Mouse (Mus musculus) ES-E14 (cell line): Measurements from ENCODE around the gene Ubac1. TPM values are rescaled to one million over a fixed set of nuclear protein-coding genes. Genes with fewer than 3 reads are reported as not detected.

Experiments
- DNase-seq: peaks from one replicate; pipeline ENCODE4 v3.0.0-alpha.2; 2013; ENCODE audit warnings: low read depth, low spot score
- H3K27ac ChIP-seq: 2 replicates; pipeline ENCODE4 v1.5.1; 2012; ENCODE audit warnings: low read depth, mild to moderate bottlenecking, low read length, moderate library complexity, mixed read lengths; ENCODE audit not compliant: poor library complexity, insufficient read depth, severe bottlenecking
- H3K36me3 ChIP-seq: 2 replicates; pipeline ENCODE4 v1.6.1; 2012; ENCODE audit warnings: mild to moderate bottlenecking, low read length, moderate library complexity, mixed read lengths; ENCODE audit not compliant: control insufficient read depth, poor library complexity, insufficient read depth, severe bottlenecking
- H3K4me1 ChIP-seq, 2 experiments: fragments of 150-350 bp in 1 of 2; sonication (generic) in 1 of 2; 2 replicates each; pipeline ENCODE4 v1.6.1; 2012; ENCODE audit warnings: low read length in 2 of 2, mild to moderate bottlenecking in 1 of 2, mixed read lengths in 1 of 2; ENCODE audit not compliant: control insufficient read depth in 2 of 2, insufficient read depth in 2 of 2, poor library complexity in 1 of 2
- H3K4me3 ChIP-seq, 2 experiments: fragments of 150-350 bp in 1 of 2; sonication (generic) in 1 of 2; 2 replicates each; pipeline ENCODE4 v1.5.1; 2012; ENCODE audit warnings: low read length in 2 of 2, low read depth in 1 of 2, mild to moderate bottlenecking in 1 of 2, mixed read lengths in 1 of 2; ENCODE audit not compliant: insufficient read depth in 1 of 2, poor library complexity in 1 of 2, severe bottlenecking in 1 of 2
- H3K9ac ChIP-seq: 2 replicates; pipeline ENCODE4 v1.6.1; 2012; ENCODE audit warnings: low read depth, mild to moderate bottlenecking, low read length, mixed read lengths; ENCODE audit not compliant: poor library complexity, insufficient read depth, severe bottlenecking
- H3K9me3 ChIP-seq: fragments of 150-350 bp; sonication (generic); 2 replicates; pipeline ENCODE4 v1.6.1; 2012; ENCODE audit warnings: low read depth, mild to moderate bottlenecking, low read length; ENCODE audit not compliant: control insufficient read depth, insufficient read depth
- CHD2 ChIP-seq: IDR thresholded peaks from 2 replicates; pipeline ENCODE4 v1.6.1; 2014; ENCODE audit warnings: mild to moderate bottlenecking, low read depth, low read length, inconsistent platforms
- HCFC1 ChIP-seq: IDR thresholded peaks from 2 replicates; pipeline ENCODE4 v1.6.1; 2012; ENCODE audit warnings: low read length, inconsistent platforms, borderline replicate concordance; ENCODE audit not compliant: insufficient read depth
- MAFK ChIP-seq: IDR thresholded peaks from 2 replicates; pipeline ENCODE4 v1.6.1; 2014; ENCODE audit warnings: mild to moderate bottlenecking, low read depth, low read length, inconsistent platforms; ENCODE audit not compliant: insufficient read depth
- ZC3H11A ChIP-seq: IDR thresholded peaks from 2 replicates; pipeline ENCODE4 v1.6.1; 2012; ENCODE audit warnings: low read depth, mild to moderate bottlenecking, inconsistent platforms, low read length, borderline replicate concordance
- ZNF384 ChIP-seq: IDR thresholded peaks from 2 replicates; pipeline ENCODE4 v1.6.1; 2012; ENCODE audit warnings: low read depth, low read length, inconsistent platforms
- in situ Hi-C, 2 experiments: fragments of 600-800 bp; cut with MboI; formaldehyde crosslinking; loops; one replicate each; pipeline ENCODE4 v1.15.1; 2025; ENCODE audit warnings: low sequenced_read_pairs in 2 of 2, inconsistent platforms in 1 of 2; ENCODE audit not compliant: unreplicated experiment in 2 of 2
- total RNA-seq: library from RNA; depleted of rRNA; stranded (reverse); fragments of 300-350 nt; gene quantifications from 2 replicates; pipeline ENCODE4 v1.2.3, GENCODE M21; 2012

Gene Ubac1
- total RNA-seq, 1 experiment, result 88.4 TPM

DNA sequence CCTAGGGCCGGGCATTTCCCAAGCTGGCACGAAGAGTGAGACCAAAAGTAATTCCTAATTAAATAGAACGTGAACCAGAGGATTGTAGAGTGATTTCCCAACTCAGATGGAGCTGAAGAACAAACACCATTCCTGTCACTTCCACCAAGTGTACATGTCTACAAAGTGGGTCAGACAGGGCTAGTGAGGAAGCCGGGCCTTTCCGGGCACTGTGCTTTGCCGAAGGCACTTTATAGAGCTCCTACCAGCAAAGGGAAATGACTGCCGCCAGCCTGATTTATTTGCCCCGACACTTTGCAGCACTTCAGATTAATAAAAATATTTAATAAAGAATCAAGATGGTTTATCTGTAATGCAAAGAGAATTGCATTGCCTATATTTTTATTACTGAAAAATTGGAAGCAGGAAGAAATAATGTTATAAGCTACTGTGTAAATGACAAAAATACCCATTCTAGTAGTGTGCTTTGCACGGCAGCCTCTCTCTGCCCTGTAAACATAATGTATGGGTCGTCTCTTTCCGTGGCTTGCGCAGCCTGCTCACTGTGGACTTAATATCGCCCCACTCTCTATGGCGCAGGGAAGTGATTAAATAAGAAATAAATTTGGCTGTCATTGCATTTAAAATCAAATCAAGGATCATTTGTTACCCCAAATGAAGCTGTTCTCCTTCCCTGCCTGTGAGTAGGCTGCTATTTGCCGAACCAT is 12.9 kb upstream of the Ubac1 start:
- Histone ChIP-seq H3K36me3 (no peaks in the 10 kb centered on the region), H3K9ac (no peak overlapping the region), H3K27ac (no peak overlapping the region), H3K4me3 (no peak overlapping the region), H3K4me1 (no peaks in the 10 kb centered on the region), H3K9me3 (no peaks in the 10 kb centered on the region)
- TF ChIP-seq ZC3H11A, result no peak
- no peak for TF ChIP-seq MAFK
- no peak for TF ChIP-seq ZNF384
- no peak for TF ChIP-seq HCFC1
- no peak for TF ChIP-seq CHD2
- in situ Hi-C loops, result no loop called here
- no peak for DNase-seq

DNA sequence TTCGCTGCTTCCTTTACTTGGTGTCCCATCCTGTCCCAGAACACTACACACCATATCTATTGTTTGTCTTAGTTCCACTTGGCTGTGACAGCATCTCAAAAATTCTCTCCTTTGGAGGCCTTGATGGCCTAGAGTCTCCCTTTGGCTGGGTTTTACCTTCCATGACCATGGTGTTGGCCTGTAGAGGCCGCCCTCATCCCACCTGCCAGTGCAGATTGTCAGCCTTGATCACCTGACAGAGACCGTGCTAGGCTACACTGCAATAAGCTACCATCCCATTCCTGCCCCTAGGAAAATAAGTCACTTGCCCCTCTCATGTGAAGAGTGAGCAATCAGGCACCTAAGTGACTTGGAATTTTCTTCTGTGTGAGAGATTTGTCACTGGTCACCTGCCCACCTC is 8.7 kb upstream of the Ubac1 start:
- in situ Hi-C loops, result no loop called here
- H3K9me3 ChIP-seq, result no peaks in the 10 kb centered on the region
- no peak overlapping the region for H3K27ac ChIP-seq
- no peak overlapping the region for H3K4me3 ChIP-seq
- no peak overlapping the region for H3K9ac ChIP-seq
- TF ChIP-seq ZNF384 (no peak), CHD2 (no peak), MAFK (no peak), ZC3H11A (no peak), HCFC1 (no peak)
- DNase-seq, result no peak
- H3K4me1 ChIP-seq, result no peaks in the 10 kb centered on the region
- H3K36me3 ChIP-seq, result no peaks in the 10 kb centered on the region

DNA sequence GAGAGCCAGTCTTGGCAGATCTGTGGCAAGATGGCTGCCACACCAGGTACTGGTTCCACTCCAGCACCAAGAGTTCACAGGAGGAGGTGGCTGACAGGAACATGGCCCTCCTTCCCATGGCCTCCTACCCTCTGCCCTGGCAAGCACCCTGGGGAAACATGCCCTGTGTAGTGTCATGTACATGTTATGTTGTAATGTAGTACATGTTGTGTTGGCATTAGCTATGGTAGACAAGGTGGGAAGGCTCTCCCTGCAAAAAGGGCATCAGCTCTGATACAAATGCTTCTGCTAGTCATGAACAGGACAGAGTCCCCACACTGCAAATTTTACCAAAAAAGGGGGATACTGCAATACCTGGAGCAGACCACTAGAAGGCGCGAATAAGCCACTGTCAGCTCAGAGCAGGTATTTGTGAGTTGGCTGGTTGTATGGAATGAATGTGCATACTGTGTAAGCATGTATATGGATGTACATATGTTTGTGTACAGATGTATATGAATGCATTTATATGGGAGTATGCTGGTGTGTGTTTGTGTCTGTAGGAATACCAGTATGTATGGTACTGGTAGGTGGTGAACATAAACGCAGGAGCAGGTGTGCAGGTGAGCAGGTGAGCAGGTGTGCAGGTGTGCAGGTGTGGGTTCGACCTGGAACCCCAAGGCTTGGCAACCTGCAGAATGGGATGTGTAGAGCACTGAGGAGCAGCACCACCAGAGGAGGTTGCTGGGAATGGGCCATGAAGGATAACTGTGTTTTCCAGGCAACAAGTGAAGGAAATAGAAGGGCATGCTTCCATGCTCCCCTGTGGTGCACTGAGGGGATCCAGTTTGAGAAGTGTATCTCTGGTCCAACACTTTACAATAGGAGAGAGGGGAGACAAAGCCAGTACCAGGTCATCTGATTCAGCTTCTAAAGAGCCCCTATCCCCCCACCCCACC is 2.9 kb upstream of the Ubac1 start:
- Histone ChIP-seq H3K27ac (no peak overlapping the region), H3K4me1 (peaks cover 2% of the 10 kb centered on the region in 2 experiments; a peak in 1 of 4 replicates), H3K9ac (no peak overlapping the region), H3K4me3 (no peak overlapping the region), H3K36me3 (no peaks in the 10 kb centered on the region), H3K9me3 (no peaks in the 10 kb centered on the region)
- peak; percentile 22 for DNase-seq
- in situ Hi-C loops, result loop anchor here in 1 of 2 experiments (10.0 kb wide), 1 partner anchor 120 kb away; no protein-coding TSS in a partner anchor
- TF ChIP-seq ZC3H11A, result peak; percentile 94
- TF ChIP-seq MAFK, result no peak
- no peak for TF ChIP-seq CHD2

DNA sequence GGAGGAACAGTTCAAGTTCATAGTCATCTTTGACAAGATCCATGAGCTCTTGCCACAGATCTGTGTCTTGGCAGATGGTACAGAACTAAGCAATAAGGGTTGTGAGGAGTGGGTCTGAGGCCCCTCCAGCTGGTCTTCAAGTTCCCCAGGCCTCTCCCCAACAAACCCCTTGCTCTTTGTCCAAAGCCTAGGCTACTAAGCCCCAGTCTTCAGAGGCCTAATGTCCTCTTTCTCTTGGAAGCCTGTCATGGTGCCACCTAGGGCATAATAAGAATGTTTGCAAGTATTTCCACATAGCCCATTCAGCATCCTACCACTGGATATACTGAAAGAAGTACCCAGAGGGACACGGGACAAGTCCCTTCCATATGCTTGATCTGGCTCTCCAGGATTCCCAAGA is 1.1 kb upstream of the Ubac1 start:
- TF ChIP-seq ZC3H11A, result no peak
- TF ChIP-seq CHD2, result no peak
- no peak for TF ChIP-seq MAFK
- no peak for TF ChIP-seq HCFC1
- no peak for TF ChIP-seq ZNF384
- Histone ChIP-seq H3K27ac (no peak overlapping the region), H3K9me3 (no peaks in the 10 kb centered on the region), H3K4me3 (no peak overlapping the region), H3K4me1 (peaks cover 2% of the 10 kb centered on the region in 2 experiments; a peak in 1 of 4 replicates), H3K9ac (no peak overlapping the region), H3K36me3 (no peaks in the 10 kb centered on the region)
- no peak for DNase-seq
- in situ Hi-C loops, result loop anchor here in 1 of 2 experiments (10.0 kb wide), 1 partner anchor 122 kb away; no protein-coding TSS in a partner anchor
